Mouse (Mus musculus): ENCODE measurements around the gene Appl1. TPM values are rescaled to one million over a fixed set of nuclear protein-coding genes. Genes with fewer than 3 reads are reported as not detected.

Gene Appl1
- total RNA-seq (2015) = 19.9 and 23.8 TPM in 2 replicates
- total RNA-seq (2017) = 30.8 and 38.9 TPM in 2 replicates

GRCm38 (mm10) chr14:26971106-26971789 is at the start of gene Appl1:
Appl1 (minus strand) TSS chr14:26971232.
- no peak for ATAC-seq (ENCODE audit: poor library complexity, severe bottlenecking)

- ATAC-seq (ENCODE audit: poor library complexity, severe bottlenecking) = no peak
Observed at GRCm38 (mm10) chr14:27019850-27020249, 48.8 kb upstream of the Appl1 start.

DNA sequence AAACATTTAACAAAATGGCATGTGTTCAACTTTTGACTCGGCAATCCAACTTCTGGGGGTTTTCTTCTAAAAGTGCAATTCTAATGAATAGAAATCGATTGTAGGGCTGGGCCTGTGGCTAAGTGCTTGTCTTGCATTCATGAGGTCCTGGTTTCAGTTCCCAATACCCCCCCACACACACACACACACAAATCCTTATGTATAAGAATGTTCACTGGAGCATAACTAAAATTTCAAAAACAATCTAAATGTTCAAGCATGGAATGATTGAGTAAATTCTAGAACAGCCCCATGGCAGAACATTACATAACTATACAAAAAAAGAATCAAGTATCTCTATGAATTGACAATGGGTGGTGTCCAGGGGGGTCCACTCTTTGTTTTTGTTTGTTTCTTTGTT is 46.9 kb upstream of the Appl1 start:
- ATAC-seq (ENCODE audit: poor library complexity, severe bottlenecking) = no peak

DNA sequence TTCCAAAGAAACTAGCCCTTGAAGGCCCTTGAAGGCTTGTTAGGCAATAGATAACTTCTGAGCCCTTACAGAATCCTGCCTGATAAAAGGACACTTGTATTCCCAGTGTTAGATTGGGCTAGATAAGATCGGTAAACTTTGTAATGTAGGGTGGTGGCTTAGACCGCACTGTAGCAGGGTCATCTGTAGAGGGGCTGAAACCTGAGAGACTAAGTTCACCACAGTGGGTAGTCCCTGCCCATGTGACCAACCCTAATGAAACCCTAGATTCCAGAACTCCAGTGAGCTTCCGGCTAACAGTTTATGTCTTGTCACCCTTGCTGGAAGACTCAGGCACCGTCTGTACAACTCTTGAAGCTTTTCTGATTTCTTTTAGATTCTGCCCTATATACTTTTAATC is 42.6 kb upstream of the Appl1 start:
- ATAC-seq (ENCODE audit: poor library complexity, severe bottlenecking) = no peak

DNA sequence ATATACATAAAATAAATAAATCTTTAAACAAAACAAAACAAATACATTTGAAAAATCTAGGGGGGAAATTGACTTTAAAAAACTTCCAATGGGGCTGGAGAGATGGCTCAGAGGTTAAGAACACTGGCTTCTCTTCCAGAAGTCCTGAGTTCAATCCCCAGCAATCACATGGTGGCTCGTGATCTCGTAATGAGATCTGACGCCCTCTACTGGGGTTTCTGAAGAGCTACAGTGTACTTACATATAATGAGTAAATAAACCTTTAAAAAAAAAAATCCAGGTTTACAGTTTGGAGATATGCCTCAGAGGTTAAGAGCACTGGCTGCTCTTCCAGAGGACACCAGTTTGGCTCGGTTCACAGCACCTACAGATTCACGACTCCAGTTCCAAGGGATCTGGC is 40.5 kb upstream of the Appl1 start:
- no peak for ATAC-seq (ENCODE audit: poor library complexity, severe bottlenecking)

DNA sequence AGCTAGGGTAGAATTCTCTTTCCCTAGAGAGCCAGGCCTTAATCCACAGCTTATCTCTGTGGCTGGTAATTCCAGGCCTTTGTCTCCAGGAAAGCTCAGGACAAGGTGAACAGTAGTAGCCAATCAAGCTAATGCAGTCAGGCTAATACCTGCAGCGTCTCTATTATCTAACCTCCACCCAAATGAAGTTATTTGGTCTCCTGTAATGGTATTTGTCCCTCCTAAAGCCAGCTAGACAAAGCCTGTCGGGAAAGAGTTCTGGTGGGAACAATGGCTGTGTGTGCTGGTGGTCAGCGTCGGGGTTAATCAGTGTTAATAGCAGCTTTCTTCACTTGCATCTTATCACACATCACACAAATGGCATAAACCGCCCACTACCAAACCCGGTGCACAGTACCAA is 34.9 kb upstream of the Appl1 start:
- no peak for ATAC-seq (ENCODE audit: poor library complexity, severe bottlenecking)

DNA sequence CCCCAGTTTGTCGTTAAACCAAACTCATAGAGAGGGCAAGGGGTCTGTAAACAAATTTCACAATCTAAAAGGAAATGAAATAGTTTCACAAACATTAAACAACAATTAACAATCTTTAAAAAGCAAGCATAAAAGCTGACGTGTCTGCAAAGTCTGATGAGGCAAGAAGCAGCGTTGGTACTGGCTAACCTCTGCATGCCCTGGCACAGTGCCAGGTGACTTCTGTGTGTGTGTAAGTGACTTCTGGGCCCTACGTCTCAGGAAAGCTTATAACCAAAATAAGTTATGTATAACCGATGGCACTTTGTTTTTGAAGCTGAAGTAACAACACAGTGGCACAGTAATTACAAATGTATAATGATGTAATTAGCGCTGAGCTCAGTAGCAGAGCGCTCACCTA is 33.9 kb upstream of the Appl1 start:
- ATAC-seq (ENCODE audit: poor library complexity, severe bottlenecking) = no peak

DNA sequence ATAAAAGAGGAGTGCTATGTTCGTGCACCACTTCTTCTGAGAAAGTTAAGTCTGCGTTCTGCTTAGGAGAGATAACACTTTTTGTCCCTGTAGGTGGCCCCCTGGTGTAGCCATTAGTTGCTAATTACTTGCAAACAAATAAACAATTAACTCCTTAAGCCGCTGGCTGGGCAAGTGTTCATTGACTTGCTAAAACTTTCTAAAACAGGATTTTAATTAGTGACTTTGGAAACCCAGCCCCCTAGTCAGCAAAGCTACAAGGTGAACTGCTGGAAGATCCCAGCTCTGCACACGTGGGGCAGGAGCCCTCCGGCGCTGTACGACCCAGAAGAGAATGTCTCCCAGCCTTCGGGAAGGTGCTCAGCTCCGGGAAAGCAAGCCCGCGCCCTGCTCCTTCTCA is 29.4 kb upstream of the Appl1 start:
- no peak for ATAC-seq (ENCODE audit: poor library complexity, severe bottlenecking)

DNA sequence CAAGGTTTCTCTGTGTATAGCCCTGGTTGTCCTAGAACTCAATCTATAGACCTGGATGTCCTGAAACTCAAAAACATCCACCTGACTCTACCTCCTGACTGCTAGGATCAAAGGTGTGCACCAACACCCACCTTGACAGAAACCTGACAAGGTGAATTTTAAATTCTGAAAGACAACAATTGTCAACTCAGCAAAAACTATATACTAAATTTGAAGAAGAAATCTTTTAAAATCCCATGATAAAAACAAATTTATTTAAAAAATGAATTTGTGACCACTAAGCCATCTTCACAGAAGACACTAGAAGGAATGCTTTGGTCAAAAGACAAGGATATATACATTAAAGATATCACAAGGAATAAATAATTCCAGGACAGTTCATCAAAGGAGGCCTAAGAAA is 25.2 kb upstream of the Appl1 start:
- no peak for ATAC-seq (ENCODE audit: poor library complexity, severe bottlenecking)

- peak; percentile 92 for ATAC-seq (ENCODE audit: poor library complexity, severe bottlenecking)
Observed at GRCm38 (mm10) chr14:26994211-26994741, 23.2 kb upstream of the Appl1 start, which contains the start of gene Hesx1. Hesx1 (plus strand) TSS chr14:26994416.

DNA sequence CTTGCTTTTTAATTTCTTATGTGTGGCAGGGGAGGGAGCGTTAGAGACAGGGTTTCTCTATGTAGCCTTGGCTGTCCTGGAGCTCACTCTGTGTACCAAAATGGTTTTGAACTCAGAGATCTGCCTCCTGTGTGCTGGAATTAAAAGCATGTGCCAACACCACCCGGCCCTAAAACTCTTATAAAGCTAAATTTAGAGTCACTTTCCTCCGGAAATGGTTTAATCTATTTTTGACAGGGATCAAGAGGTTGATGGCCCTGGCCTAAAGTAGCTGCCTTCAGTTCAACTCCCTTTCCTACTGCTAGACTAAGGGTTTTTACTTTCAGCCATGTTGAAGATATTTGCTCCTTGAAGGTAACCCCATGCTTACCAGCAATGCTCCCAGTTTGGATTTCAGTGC is 22.4 kb upstream of the Appl1 start:
- no peak for ATAC-seq (ENCODE audit: poor library complexity, severe bottlenecking)

DNA sequence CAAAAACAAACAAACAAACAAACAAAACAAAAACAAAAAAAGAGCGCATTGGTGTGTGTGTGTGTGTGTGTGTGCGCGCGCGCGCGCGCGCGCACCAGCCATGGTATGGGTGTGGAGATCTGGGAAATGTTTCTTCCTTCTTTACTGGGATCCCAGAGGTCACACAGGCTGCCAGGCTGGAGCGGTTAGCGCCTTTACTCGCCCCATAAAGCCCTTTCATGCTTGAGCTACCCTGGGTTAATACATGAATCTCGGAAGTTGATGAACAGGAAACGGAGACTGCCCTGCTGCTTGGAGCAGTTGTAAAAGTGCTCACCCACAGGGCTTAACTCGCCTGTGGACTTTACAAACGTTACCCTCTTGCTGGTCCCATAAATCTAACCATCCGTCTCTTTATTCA is 20.6 kb upstream of the Appl1 start:
- ATAC-seq (ENCODE audit: poor library complexity, severe bottlenecking) = no peak

- no peak for ATAC-seq (ENCODE audit: poor library complexity, severe bottlenecking)
Observed at GRCm38 (mm10) chr14:26988694-26989093, 17.7 kb upstream of the Appl1 start.

- ATAC-seq (ENCODE audit: poor library complexity, severe bottlenecking) = no peak
Observed at GRCm38 (mm10) chr14:26982150-26982530, 11.1 kb upstream of the Appl1 start.

DNA sequence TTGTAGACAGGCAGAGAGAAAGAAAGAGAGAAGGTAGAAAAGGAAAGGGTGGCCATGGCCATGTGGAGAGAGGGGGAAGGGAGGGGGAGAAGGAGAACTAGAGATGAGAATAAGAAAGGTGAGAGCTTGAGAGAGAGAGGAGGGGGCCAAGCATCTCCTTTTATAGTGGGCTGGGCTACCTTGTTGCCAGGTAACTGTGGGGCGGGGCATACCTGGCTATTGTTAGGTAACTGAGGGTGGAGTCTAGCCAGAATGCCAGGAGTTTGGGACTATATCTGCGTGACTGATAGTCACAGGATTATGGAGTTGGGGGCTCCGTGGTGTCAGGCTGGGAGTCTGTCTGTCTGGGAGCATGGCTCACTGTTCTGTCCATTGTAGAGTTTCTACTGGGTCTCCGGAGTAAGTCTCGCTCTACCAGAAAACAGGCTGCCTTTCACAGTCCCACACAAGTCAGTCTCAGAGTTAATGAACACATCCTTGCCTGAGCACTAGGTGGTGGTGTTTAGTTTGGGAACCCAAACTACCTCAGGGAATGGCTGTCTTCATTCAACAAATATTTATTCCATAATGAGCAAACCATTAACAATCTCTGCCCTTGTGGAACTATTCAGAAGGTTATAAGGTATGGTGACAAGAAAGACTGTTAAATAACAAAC is 10.6 kb upstream of the Appl1 start:
- no peak for ATAC-seq (ENCODE audit: poor library complexity, severe bottlenecking)

- ATAC-seq (ENCODE audit: poor library complexity, severe bottlenecking) = no peak
Observed at GRCm38 (mm10) chr14:26981021-26981420, 10.0 kb upstream of the Appl1 start.

- no peak for ATAC-seq (ENCODE audit: poor library complexity, severe bottlenecking)
Observed at GRCm38 (mm10) chr14:26979808-26980207, 8.8 kb upstream of the Appl1 start.

DNA sequence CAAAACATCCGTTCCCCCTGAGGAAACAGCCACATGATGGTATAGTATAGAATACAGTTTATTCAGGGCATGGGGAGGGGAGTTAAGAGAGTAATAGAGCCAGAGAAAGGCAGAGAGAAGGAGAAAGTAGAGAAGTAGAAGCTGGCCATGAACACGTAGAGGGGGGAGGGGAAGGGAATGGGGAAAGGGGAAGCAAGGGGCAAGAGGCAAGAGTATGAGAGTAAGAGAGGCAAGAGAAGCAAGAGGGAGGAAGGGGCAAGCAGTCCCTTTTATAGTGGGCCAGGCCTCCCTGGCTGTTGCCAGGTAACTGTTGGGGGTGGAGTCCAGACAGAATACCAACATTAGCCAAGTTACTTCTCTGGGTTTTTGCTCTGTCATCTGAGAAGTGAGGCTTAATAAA is 6.5 kb upstream of the Appl1 start:
- ATAC-seq (ENCODE audit: poor library complexity, severe bottlenecking) = no peak

DNA sequence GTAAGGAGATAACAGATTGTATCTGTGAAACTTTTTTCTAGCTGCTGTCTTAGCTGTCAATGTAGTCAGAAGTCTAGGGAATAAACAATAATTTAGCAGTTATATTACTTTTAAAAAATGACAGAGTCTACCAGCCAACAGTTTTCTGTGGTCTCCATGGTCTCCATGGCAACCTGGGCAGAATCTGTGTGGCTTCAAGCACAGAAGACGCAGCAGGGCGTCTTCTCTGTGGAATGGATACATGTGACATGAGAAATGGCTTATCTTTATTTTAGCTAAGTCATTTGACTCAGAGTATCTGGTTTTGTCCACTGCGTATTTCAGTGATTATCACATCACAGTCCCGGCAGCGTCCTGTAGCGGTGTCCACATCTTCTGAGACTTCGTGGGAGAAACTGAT is 5.2 kb upstream of the Appl1 start:
- no peak for ATAC-seq (ENCODE audit: poor library complexity, severe bottlenecking)

DNA sequence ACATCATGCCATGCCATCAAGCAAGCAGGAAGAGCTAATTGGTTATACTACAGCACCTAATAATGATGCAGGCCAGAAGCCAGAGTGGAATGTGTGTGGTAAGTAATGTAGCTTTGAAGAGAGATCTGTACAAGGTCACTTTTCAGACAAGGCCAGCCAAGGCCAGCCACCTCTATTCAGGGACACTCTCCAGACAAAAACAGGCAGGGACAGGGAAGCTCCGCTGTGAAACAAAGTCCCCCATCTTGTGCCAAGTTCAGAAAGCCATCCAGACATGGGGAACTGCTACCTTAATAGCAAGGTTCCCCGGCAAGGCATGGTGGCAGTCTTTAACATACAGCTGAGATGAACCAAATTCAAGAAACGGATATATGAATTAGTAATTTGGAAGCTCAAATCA is 4.5 kb upstream of the Appl1 start:
- ATAC-seq (ENCODE audit: poor library complexity, severe bottlenecking) = no peak

GRCm38 (mm10) chr14:26973089-26973488 is 2.1 kb upstream of the Appl1 start:
- ATAC-seq (ENCODE audit: poor library complexity, severe bottlenecking) = no peak

GRCm38 (mm10) chr14:26970439-26970932 is 546 bp downstream of the Appl1 start:
- ATAC-seq (ENCODE audit: poor library complexity, severe bottlenecking) = peak; percentile 95
